Mouse (Mus musculus) retina, embryonic 14.5 days (tissue): ENCODE results near the gene Gab2.
"Not testable (repeated sequence)": the region's sequence is repeated elsewhere in the genome, so short reads cannot be mapped to it uniquely, and the experiment has no call there.

Experiments
- DNase-seq: peaks from one replicate; pipeline ENCODE4 v3.0.0-alpha.2; 2015; ENCODE audit warnings: low spot score

Gene Gab2

GRCm38 (mm10) chr7:97151082-97151813 is 69.9 kb downstream of the Gab2 start:
- peak; percentile 44 for DNase-seq

- no peak for DNase-seq
These were observed 73.5 kb downstream of the Gab2 start for GRCm38 (mm10) chr7:97154756-97155487.

GRCm38 (mm10) chr7:97164261-97164660 is 82.9 kb downstream of the Gab2 start:
- no peak for DNase-seq

GRCm38 (mm10) chr7:97171089-97171488 is 89.7 kb downstream of the Gab2 start:
- DNase-seq = no peak

- DNase-seq = no peak
These were observed 90.3 kb downstream of the Gab2 start for GRCm38 (mm10) chr7:97171719-97172118.

- no peak for DNase-seq
These were observed 90.7 kb downstream of the Gab2 start for GRCm38 (mm10) chr7:97172126-97172525.

- DNase-seq = no peak
These were observed 100.5 kb downstream of the Gab2 start for GRCm38 (mm10) chr7:97181931-97182330.

GRCm38 (mm10) chr7:97183426-97183825 is 102.0 kb downstream of the Gab2 start:
- no peak for DNase-seq

GRCm38 (mm10) chr7:97184005-97184404 is 102.6 kb downstream of the Gab2 start:
- DNase-seq = no peak

GRCm38 (mm10) chr7:97187387-97188081 is 106.1 kb downstream of the Gab2 start:
- DNase-seq = no peak

- no peak for DNase-seq
These were observed 107.7 kb downstream of the Gab2 start for GRCm38 (mm10) chr7:97189116-97189515.

GRCm38 (mm10) chr7:97203907-97204306 is 122.5 kb downstream of the Gab2 start:
- DNase-seq = no peak

GRCm38 (mm10) chr7:97208811-97209549 is 127.6 kb downstream of the Gab2 start:
- no peak for DNase-seq

GRCm38 (mm10) chr7:97210064-97210685 is 128.8 kb downstream of the Gab2 start:
- no peak for DNase-seq

GRCm38 (mm10) chr7:97211117-97211516 is 129.7 kb downstream of the Gab2 start:
- no peak for DNase-seq

- DNase-seq = no peak
These were observed 142.4 kb downstream of the Gab2 start for GRCm38 (mm10) chr7:97223836-97224235.

- no peak for DNase-seq
These were observed 164.0 kb downstream of the Gab2 start for GRCm38 (mm10) chr7:97245261-97245949.

- DNase-seq = not testable (repeated sequence)
These were observed 164.7 kb downstream of the Gab2 start for GRCm38 (mm10) chr7:97245950-97246578.

GRCm38 (mm10) chr7:97247661-97248060 is 166.3 kb downstream of the Gab2 start:
- DNase-seq = no peak

- DNase-seq = no peak
These were observed 166.8 kb downstream of the Gab2 start for GRCm38 (mm10) chr7:97248136-97248535.

GRCm38 (mm10) chr7:97251638-97252037 is 170.3 kb downstream of the Gab2 start:
- DNase-seq = no peak
